Mouse (Mus musculus) left cerebral cortex, adult 18-20 months (tissue): ENCODE data around the gene Scd2. TPM values are rescaled to one million over a fixed set of nuclear protein-coding genes. Genes with fewer than 3 reads are reported as not detected.
A peak's percentile ranks its signal among the peaks of the same experiment; 100 is the strongest.
"Not testable (repeated sequence)": the region's sequence is repeated elsewhere in the genome, so short reads cannot be mapped to it uniquely, and the experiment has no call there.

ENCODE experiments used
- DNase-seq, 2 experiments: peaks; one replicate each; pipeline ENCODE4 v3.0.0; 2021 to 2022; ENCODE audit warnings: low spot score in 2 of 2, mixed read lengths in 1 of 2
- total RNA-seq, 2 experiments: library from RNA; stranded (reverse); gene quantifications; 2 replicates each; pipeline ENCODE4 v1.2.3; 2021

Scd2 gene
- total RNA-seq, 2 experiments from 2014 or later, result 581 to 588 TPM

- no peak for DNase-seq
These were observed 17.3 kb downstream of the Scd2 start for GRCm38 (mm10) chr19:44310814-44311213.

GRCm38 (mm10) chr19:44311306-44312006, 18.0 kb downstream of the Scd2 start:
- DNase-seq, result no peak

GRCm38 (mm10) chr19:44312007-44312360, 18.5 kb downstream of the Scd2 start:
- no peak for DNase-seq

- no peak for DNase-seq
These were observed 19.6 kb downstream of the Scd2 start for GRCm38 (mm10) chr19:44313066-44313465.

- peak; percentile 78 to 85 for DNase-seq
These were observed 20.9 kb downstream of the Scd2 start for GRCm38 (mm10) chr19:44314327-44314759.

- peak in 1 of 2 experiments; percentile 69 for DNase-seq
These were observed 21.5 kb downstream of the Scd2 start for GRCm38 (mm10) chr19:44314871-44315414.

- no peak for DNase-seq
These were observed 23.4 kb downstream of the Scd2 start for GRCm38 (mm10) chr19:44316752-44317315.

GRCm38 (mm10) chr19:44317391-44317790, 23.9 kb downstream of the Scd2 start:
- no peak for DNase-seq

- DNase-seq, result no peak
These were observed 25.1 kb downstream of the Scd2 start for GRCm38 (mm10) chr19:44318545-44318944.

GRCm38 (mm10) chr19:44320316-44320715, 26.8 kb downstream of the Scd2 start:
- no peak for DNase-seq

GRCm38 (mm10) chr19:44321201-44321600, 27.7 kb downstream of the Scd2 start:
- DNase-seq, result no peak

- DNase-seq, result no peak
These were observed 28.2 kb downstream of the Scd2 start for GRCm38 (mm10) chr19:44321631-44322030.

- DNase-seq, result no peak
These were observed 36.1 kb downstream of the Scd2 start for GRCm38 (mm10) chr19:44329566-44329965.

- DNase-seq, result not testable (repeated sequence)
These were observed 37.7 kb downstream of the Scd2 start for GRCm38 (mm10) chr19:44331128-44331527.

GRCm38 (mm10) chr19:44331911-44332310, 38.4 kb downstream of the Scd2 start:
- no peak for DNase-seq

- DNase-seq, result peak; percentile 70 to 86
These were observed 38.9 kb downstream of the Scd2 start for GRCm38 (mm10) chr19:44332326-44332725.

GRCm38 (mm10) chr19:44332833-44333623, 39.6 kb downstream of the Scd2 start, which contains the start of gene Scd4:
Gene Scd4 (plus strand): TSS chr19:44333092.
- DNase-seq, result peak; percentile 67 to 74

- DNase-seq, result no peak
These were observed 40.5 kb downstream of the Scd2 start for GRCm38 (mm10) chr19:44333991-44334390.

GRCm38 (mm10) chr19:44335876-44336662, 42.6 kb downstream of the Scd2 start:
- peak; percentile 33 to 70 for DNase-seq

GRCm38 (mm10) chr19:44349689-44350088, 56.2 kb downstream of the Scd2 start:
- DNase-seq, result no peak

GRCm38 (mm10) chr19:44351756-44352155, 58.3 kb downstream of the Scd2 start:
- DNase-seq, result no peak
